Mouse (Mus musculus) B cell, adult 2 months (primary cell): ENCODE measurements around the gene Atp5s.

ENCODE experiments used
- DNase-seq, 2 experiments: peaks; one replicate each; pipeline ENCODE4 v3.0.0; 2022

The Atp5s gene

DNA sequence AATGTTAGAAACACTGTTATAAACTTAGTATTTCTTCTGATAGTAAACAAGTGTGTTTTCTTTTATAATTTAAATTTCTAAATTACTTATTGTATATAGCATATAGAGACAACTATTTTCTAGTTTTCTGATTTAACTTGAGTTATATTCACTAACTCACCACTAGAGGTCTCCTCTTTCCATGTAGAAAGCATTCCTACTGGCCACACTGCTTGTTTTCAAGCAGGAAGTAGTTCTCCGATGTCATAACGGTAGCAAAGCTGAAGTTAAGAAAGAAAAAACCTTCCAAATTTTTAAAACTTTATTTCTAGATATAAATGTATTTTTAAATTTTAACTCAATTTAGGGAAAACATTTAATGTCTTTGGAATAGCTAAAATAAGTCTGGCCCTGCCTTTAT is 8.8 kb downstream of the Atp5s start:
- DNase-seq: peak; percentile 5 to 16

DNA sequence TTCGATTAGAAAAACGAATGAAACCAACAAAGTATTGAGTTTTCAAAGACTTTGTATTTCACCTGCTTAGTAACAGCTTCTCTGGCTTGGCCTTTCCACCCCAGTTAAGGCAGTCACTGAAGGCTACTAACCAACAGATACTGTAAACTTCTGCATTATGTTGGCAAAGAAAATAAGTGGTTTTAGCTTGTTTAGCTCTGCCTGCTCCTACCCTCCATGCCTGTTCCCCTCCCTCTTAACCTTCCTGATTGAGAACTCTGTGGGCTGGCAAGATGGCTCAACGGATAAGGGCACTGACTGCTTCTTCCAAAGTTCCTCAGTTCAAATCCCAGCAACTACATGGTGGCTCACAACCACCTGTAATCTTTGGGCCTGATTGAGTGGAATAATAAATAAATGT is 9.2 kb downstream of the Atp5s start:
- peak in 1 of 2 experiments; percentile 7 for DNase-seq

DNA sequence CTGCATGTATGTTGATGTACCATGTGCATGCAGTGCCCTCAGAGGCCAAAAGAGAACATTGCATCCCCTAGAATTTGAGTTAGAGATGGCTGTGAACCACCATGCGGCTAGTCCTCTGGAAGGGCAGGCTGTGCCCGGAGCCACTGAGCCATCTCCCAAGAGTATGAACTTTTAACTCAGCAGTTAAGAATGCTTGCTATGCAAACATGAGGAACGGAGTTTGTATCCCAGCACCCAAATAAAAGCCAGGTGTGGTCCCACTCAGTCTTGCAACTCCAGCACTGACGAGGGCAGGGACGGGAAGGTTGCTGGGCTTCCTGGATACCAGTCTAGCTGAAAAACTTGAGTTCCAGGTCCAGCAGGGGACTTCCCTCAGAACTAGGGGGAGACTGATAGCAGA is 17.2 kb downstream of the Atp5s start:
- no peak for DNase-seq

DNA sequence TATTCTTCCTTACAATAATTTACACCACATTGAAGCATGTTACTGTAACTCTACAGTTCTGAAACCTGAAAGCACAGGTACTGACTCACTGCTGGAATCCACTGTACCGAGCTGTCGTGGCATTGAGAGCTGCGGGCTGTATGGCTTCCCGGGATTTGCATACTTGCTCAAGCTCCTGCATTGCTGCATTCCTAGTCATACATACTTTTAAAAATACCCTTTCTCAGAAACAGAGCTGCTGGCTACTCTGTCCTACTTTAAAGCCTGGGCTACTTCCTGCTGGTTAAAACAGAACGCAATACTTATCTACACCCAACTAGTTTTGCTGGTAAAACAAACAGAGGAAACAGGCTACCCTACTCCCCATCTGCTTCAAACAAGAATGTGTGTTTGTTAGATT is 19.4 kb downstream of the Atp5s start:
- no peak for DNase-seq

DNA sequence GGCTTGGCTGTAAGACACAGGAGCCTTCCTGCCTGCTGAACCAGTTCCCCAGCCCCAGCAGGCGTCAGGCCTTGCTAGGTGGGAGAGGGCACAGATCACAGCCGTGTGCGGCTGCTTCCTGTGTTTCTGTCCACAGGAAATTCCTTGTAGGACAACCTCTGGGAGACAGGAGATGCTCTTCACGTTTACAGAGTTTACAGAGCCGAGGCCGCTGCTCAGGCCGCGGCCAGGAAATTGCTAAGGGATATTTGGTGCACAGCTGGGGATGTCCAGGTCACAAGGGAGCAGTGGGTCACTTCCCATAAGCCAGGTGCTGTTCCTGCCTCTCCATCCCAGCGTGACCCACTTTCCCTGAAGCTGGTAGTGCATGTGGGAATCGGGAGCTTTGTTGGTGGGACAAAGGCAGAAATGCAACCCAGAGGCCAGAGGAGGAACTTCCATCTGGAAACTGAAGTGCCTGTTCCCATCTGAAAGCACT is 27.2 kb downstream of the Atp5s start:
- DNase-seq: no peak

DNA sequence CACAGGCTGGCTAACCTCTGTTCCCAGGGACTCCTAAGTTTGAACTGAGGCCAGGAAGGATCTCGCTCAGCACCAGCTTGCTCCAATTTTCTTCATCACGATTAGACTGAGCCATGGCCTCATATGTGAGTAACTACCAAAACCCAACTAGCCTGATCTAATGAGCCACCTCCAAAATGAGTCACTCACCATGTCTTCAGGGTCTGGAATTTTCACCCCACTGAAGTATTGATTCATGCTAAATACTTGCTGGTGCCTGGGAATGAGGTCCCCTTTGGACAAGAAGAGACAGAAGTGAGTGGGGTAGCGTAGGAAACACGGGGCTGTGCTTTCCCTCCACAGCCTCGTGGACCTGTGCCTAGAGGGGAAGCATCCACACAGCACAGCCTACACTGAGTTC is 29.2 kb downstream of the Atp5s start:
- no peak for DNase-seq

DNA sequence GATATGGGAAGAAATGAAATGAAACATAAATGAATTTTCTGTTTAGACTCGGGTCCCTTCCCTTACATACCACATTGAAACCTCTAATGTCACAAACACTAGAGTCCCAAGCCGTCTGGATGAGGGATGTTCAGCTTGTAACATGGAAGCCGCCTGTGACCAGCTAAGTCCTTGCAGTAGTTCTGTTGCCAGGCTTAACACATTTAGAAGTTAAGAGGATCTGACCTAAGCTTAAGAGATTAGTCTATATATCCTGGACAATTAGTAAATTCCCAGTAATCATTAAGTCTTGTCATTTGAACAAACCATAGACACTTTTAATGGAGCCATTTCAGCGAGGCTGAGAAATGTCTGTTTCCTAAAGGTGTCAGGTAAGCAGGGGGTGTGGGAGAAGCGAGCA is 31.3 kb downstream of the Atp5s start:
- no peak for DNase-seq

DNA sequence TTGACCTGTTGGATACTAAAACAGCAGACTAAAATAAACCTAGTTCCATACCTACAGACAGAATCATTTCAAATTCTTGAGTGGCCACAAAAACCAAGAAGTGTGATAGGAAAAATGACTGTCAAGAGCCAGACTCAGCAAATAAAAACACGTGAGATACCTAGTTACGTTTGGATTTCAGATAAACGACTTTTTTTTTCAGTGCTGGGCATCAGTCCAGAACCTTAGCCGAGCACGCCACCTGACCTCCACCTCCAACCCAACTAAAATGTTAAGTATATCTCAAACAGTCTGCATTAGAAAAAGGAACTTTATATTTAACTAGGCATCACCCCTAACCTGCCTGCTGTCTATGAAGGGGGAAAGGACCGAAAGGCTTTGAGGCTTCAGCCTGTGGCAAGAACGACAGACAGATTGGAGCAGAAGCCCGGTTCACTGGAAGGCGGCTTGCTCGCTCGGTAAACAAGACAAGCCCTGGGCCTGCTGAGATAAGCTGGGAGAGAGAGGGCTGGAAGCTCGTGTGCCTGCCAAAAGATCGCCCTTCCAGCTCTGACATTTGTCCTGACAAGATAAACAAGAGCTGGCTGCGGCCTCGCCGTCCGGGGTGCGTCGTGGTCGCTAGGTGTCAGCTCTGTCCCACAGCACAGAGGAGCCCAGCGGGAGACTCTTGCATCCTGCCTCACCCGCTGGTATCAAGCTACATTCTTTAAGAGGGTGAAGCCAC is 32.8 kb downstream of the Atp5s start:
- peak; percentile 80 to 83 for DNase-seq

DNA sequence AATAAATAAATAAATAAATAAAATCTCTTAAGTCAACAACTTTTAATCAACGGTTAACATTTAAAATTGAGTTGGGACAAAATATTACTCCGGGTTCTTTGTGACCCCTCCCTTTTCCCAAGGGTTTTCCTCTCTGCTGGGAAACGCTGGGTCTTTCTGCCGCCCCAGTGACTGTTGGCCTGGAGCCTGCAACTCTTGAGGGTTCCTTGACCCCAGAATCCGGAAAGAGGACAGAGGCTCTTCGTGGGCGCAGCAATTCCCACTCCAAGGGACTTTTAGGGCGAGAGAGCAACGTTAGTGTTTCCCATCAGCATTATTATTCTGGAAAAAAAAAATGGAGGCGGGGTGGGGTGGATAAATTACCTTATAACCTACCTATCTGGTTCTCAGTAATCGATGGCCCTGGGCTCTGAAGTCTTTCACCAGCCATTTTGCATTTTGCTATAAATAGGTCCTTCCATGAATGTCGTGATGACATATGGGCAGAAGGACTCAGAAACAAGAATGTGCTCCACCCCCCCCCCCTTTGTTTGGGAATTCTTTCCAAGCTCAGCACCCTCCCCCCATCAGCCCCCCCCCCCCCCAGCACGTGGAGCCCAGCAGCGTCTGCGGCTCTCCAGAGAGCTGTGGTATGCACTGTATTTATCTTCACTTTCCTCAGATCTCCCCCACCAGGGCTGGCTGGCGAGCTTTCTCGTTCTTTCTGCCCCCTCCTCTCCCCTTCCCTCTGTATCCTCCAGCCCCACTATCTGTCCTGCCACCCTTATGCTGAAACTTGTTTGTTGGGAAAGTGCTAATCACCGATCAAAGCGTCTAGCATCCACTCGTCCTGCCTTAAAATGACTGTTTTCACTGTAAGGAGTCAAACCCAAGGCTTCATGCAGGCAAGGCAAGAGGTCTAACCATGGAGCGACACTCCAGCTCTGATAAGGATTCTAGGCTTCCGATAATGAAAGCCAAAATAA is 33.8 kb downstream of the Atp5s start:
- no peak for DNase-seq

DNA sequence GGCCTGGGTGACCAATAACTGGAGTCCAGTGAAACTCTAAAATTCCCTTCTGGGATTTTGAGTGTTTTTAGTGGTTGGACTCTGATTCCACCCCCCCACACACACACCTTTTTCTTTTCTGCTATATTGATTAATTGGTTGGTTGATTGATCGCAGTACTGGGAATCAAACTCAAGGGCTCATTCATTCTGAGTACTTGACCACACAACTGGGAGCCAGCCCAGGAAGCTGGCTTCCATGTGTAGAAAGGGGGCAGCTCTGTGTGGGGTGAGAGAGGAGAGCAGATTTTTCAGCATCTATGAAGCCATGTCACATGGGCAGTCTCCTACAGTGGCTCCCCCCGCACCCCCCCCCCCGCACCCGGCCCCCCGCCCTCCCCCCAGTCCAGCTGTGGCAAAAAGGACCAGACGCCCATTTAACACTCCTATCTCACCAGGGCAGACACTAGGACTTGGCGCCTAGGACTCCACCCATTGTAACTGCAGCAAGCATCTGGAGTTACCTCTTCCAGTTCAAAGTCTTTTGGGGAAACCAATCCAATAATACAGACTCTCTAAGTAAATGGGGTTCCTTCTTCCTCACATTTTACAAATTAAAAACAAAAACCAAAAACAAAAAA is 34.6 kb downstream of the Atp5s start:
- DNase-seq: no peak

DNA sequence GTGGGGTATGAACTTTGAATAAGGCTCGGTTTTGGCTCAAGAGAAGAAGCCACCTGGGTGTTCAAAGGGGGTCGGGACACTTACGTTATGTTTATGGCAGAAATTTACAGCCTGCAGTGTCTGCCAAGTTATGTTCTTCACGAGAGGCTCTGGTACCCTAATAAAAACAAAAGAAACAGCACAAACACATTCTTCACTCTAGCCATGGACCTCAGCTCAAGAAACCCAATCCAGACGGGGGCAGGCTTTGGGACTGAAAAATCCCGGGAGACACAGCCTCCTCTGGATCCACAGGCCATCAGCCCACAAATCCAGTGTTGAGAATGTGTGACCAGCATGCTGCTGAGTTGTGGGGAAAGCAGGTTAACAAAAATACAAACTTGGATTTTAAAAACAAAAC is 35.3 kb downstream of the Atp5s start:
- DNase-seq: no peak

DNA sequence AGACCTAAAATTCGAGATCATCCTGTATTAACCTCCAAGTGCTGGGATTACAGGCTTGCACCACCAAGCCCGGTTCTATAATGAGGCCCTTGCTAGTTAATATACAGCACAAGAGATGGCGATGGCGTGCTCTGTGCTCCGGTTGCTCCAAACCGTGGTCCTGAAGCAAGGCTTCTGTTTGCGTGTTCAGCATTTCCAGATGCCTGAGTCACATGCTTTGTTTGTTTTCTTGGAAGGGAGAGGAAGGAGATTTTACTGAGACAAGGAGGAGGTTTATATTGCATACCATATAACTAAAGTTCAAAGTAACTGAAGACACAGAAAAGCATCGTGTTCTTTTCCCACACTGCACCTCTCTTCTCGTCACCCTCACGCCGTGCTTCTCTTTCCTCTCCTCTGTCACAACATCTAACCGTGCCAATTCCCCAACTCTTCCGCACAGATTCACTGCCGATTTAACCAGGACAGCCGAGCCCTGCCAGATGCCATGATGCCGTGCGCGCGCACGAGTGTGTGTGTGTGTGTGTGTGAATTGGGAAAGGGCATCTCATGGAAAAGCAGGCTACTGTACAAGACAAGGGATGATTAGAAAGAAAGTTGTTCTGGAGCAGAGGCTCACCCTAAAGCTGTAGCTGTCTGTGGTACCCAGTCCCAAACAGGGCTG is 36.1 kb downstream of the Atp5s start:
- no peak for DNase-seq

DNA sequence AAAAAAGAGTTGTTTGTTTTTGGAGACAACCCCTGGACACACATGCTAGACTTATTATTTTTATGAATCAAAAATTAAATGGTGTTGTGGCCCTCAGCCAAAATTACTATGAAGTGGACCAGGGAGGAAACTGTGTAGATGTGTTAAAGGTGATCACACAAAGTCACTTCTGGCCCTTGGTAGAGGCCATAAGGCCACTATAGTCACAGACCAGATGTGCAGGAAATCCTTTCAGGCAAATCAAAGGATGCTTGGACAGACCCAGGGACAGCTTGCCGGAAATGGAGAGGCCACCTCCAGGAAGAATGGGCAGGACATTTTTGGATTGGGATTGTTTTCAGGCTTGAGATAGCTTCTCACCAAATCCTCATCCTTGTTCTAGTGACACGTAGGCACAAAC is 36.9 kb downstream of the Atp5s start:
- DNase-seq: no peak

DNA sequence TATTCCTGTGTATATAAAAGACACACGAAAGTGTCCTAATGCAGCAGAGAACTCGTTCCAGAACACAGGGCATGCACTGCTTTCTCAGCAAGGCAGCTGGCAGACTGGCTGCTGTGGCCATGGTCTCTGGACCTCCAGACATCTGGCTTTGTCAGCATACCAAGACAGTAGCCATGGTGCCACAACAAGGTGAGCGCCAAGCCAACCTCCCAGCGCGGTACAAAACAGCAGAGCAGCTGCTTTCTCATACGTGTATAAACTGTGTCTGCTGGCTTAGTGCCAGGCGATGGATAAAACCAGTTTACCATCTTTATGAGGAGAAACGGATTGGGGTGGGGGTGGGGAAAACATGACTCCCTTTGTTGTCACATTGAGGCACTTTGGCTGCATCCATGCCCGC is 40.8 kb downstream of the Atp5s start:
- DNase-seq: no peak

DNA sequence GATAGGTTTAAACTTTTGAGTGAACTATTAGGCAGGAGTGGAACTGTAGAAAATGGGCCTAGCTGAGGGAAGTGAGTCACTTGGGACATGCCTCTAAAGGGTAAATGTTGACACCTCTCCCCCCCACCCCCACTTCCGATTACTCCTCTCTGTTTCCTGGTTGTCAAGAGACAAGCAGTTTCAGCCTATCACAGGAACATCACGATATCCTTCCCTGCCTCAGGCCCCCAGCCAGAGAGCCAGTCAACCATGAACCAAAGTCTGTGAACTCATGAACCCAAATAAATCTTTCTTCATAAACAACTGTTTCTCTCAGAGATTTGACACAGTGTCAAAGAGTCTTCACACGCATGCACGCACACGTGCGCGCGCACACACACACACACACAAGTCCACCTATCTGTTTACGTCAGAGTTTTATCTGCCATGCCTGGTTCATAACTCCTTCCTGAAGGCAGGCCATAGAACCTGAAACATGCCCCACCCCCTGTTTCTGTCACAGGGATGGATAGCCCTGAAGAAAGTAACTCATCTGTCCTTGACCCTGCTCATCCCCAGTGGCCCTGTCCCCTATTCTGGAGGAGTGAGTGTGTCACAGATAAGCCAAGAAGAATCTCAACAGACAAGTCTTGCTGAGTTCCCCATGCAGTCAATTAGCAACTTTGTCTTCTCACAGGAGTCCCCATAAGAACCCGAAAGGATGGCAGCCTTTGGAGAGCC is 41.6 kb downstream of the Atp5s start:
- DNase-seq: peak; percentile 59 to 71

DNA sequence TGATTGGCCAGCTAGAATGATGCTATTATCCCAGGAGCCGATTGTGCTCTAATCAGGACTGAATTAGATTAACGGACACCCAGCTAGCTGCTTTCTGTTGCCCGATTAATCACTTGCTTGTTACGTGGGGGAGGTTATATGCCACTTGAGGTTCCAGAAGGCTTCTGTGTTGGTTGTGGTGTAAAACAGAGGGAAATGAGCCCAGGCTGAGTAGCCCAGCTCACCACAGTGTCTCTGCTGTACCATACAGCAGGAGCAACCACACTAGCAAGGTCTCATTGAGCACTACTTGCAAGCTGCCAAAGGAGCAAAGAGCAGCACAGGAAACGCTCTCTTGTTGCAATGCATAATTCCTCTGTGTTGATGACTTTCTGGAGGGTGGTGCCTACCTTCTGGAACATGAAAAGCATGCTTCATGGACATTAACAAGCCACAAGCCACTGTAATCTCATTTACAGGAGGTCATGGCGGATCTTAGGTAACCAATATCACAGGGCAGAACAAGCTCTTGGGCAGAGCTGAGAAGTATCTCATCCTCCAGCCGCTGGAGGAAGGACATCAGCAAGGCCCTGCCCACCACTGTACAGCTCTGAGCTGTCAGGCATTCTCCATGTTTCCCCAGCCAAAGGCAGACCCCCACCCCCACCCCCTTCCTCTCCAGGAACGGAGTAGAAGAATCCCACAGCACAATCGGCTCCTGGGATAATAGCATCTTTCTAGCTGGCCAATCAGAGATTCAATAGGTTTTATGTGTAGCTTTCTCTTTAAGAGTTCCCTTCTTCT is 42.9 kb downstream of the Atp5s start:
- DNase-seq: no peak

DNA sequence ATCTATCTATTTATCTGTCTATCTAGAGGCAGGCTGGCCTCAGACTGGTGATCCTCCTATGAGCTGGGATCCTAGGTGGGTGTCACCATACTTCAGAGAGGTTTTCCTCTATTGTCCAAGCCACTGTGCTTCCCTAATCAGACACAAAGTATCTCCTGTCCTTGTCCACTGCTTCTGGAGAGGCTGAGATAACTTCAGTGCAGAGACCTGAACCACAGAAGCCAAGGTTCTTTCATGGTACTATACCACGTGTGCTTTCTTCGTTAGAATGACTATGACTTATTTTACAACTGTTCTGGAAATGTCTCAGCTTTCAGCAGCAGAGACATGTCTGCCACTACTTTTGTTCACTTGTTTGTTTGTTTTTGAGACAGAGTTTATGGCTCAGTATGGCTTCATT is 44.1 kb downstream of the Atp5s start:
- no peak for DNase-seq

DNA sequence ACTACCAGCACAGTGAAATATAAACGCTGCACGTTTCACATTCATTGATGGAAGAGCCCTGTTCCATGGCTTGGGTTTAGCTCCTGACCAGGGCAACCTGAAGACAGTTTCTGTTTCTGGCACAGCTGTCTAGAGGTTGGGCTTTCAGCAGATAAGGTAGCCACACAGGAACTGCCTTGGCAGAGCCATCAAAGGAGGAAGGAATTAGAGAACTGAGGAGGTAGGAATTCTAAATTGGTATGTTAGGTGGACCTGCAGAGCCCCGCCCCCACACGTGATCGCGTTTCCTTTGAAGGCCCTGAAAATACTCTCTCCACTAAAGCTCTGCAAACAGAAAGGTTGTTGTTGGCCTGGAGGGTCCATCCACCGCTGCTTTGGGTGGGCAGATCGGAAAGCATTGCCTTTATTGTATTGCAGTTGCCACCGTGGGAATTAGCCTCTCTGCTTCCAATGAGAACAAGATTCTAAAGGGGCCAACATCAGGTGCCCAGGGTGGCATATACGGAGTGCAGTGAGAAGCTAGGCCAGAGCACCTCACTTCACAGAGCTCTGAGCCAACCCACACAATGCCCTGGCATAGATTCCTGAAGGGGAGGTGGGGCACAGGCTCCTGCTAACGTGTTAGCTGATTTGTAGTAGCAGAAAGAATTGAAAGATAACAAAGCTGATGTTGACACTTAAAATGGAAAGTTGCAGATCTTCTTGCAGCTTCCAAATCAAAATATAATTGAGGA is 52.0 kb downstream of the Atp5s start:
- DNase-seq: peak; percentile 38 to 43

DNA sequence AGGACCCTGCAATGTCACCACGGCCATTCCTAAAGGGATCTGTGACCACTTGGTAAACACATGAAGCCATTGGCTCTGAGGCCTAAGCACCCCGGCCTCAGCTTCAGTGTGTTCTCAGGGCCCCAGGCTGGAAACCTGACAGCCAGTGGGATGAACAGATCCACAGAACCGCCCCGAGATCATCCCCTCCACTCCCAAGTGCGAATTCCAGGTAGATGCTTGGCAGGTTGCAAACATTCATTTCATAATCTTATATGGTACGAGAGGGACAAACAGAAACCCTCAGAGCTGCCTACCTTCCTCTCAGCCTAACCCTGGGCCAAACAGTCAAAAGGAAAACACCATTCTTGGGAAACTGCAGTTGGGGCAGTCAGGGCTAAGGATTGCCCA is 52.6 kb downstream of the Atp5s start:
- no peak for DNase-seq

DNA sequence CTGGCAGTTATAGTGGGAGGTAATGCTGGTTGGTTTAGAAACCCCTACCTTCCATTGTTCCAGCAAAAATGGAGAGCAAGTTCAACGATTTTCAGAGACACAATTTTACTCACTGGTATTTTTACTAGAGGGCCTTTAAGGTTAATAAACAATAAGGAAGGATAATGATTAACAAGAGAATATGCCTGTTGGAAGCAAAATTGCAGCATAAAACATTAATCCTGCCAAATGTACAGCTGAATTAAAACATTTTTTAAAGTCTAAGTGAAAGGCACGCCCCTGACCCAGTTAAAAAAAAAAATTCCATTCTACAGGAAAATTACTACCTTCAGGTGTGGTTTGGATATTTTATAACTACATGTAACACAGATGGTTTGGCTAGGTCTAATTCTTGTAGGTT is 53.2 kb downstream of the Atp5s start:
- no peak for DNase-seq

DNA sequence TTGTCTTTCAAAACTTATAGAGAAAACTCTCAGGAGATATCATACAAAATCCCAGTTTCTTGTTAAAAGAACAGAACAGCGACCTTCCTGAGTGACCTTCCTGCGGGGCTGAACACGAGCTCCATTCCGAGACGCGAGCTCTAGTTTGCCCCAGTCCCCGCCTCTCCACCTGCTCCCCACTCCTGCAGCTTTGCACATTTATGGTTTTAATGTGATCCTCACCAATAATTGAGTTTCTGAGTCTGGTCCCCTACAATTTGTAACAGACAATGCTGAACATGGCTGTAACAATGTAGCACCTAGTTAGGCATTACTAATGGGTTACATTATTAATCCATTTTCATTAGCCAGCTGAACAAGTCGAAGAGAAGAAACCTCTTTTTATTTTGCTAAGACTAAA is 56.7 kb downstream of the Atp5s start:
- no peak for DNase-seq
